Mouse (Mus musculus) ovary, postnatal 14 days (tissue): ENCODE results near the gene Fnbp1l.

Experiments
- DNase-seq: peaks from one replicate; pipeline ENCODE4 v3.0.0; 2022; ENCODE audit warnings: low spot score

The Fnbp1l gene

GRCm38 (mm10) chr3:122606105-122606801, 13.3 kb downstream of the Fnbp1l start:
- DNase-seq = no peak

- DNase-seq = no peak
These were observed 16.3 kb downstream of the Fnbp1l start for GRCm38 (mm10) chr3:122603229-122603628.

- no peak for DNase-seq
These were observed 17.1 kb downstream of the Fnbp1l start for GRCm38 (mm10) chr3:122602370-122602769.

GRCm38 (mm10) chr3:122599291-122599690, 20.2 kb downstream of the Fnbp1l start:
- DNase-seq = no peak

GRCm38 (mm10) chr3:122590804-122591203, 28.7 kb downstream of the Fnbp1l start:
- no peak for DNase-seq

GRCm38 (mm10) chr3:122590346-122590745, 29.2 kb downstream of the Fnbp1l start:
- DNase-seq = no peak

GRCm38 (mm10) chr3:122586918-122587641, 32.4 kb downstream of the Fnbp1l start:
- DNase-seq = no peak

- DNase-seq = no peak
These were observed 42.2 kb downstream of the Fnbp1l start for GRCm38 (mm10) chr3:122577360-122577759.

- DNase-seq = no peak
These were observed 44.6 kb downstream of the Fnbp1l start for GRCm38 (mm10) chr3:122574921-122575320.

GRCm38 (mm10) chr3:122573426-122574286, 45.9 kb downstream of the Fnbp1l start:
- no peak for DNase-seq

GRCm38 (mm10) chr3:122566549-122566948, 53.0 kb downstream of the Fnbp1l start:
- DNase-seq = no peak

- no peak for DNase-seq
These were observed 53.4 kb downstream of the Fnbp1l start for GRCm38 (mm10) chr3:122566112-122566511.

GRCm38 (mm10) chr3:122565285-122565684, 54.2 kb downstream of the Fnbp1l start:
- DNase-seq = no peak

GRCm38 (mm10) chr3:122557766-122558165, 61.7 kb downstream of the Fnbp1l start:
- no peak for DNase-seq

- DNase-seq = no peak
These were observed 68.3 kb downstream of the Fnbp1l start for GRCm38 (mm10) chr3:122551174-122551573.

- no peak for DNase-seq
These were observed 72.0 kb downstream of the Fnbp1l start for GRCm38 (mm10) chr3:122547469-122547868.

- no peak for DNase-seq
These were observed 74.2 kb downstream of the Fnbp1l start for GRCm38 (mm10) chr3:122545346-122545745.

GRCm38 (mm10) chr3:122540918-122541317, 78.6 kb downstream of the Fnbp1l start:
- no peak for DNase-seq

- no peak for DNase-seq
These were observed 79.4 kb downstream of the Fnbp1l start for GRCm38 (mm10) chr3:122539961-122540690.

- no peak for DNase-seq
These were observed 80.7 kb downstream of the Fnbp1l start for GRCm38 (mm10) chr3:122538851-122539250.

- DNase-seq = no peak
These were observed 83.4 kb downstream of the Fnbp1l start for GRCm38 (mm10) chr3:122535938-122536703.
